Mouse (Mus musculus): ENCODE results near the gene Stk39. TPM values are rescaled to one million over a fixed set of nuclear protein-coding genes. Genes with fewer than 3 reads are reported as not detected.

The Stk39 gene
- polyA plus RNA-seq, 1 experiment: not detected

DNA sequence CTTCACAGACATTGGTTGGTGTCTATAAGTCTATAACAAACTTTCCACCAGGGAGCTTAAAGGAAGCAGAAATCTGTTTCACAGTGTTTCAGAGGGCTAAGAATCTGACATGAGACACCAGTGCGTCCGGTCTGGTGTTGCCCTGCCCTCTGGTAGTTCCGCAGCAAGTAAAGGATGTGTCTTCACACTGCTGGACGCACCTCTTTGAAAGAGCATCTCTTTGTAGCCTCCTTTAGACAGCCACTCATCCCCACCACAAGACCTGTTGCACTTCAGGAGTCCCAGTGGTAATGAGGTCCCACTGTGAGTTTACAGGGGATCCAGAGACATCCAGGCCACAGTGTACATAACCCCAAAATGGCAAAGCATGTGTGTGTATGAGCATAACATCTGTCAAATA, 88.1 kb downstream of the Stk39 start:
- TF ChIP-seq CTCF (IDR thresholded peaks at IDR 0.05; ENCODE audit: insufficient read depth, low read depth, low read length): no peak
- no peak for TF ChIP-seq POLR2A (IDR thresholded peaks at IDR 0.05; ENCODE audit: insufficient read depth, low read depth, low read length)
- Histone ChIP-seq H3K4me3 (ENCODE audit: insufficient read depth, low read depth, low read length) (no peak overlapping the region), H3K27ac (ENCODE audit: insufficient read depth, low read depth, low read length) (no peak overlapping the region), H3K4me1 (ENCODE audit: control insufficient read depth, insufficient read depth, low read length) (peaks cover 24% of the 10 kb centered on the region)
- WGBS: 98% methylated on average over 4 of the region's 4 CpGs

DNA sequence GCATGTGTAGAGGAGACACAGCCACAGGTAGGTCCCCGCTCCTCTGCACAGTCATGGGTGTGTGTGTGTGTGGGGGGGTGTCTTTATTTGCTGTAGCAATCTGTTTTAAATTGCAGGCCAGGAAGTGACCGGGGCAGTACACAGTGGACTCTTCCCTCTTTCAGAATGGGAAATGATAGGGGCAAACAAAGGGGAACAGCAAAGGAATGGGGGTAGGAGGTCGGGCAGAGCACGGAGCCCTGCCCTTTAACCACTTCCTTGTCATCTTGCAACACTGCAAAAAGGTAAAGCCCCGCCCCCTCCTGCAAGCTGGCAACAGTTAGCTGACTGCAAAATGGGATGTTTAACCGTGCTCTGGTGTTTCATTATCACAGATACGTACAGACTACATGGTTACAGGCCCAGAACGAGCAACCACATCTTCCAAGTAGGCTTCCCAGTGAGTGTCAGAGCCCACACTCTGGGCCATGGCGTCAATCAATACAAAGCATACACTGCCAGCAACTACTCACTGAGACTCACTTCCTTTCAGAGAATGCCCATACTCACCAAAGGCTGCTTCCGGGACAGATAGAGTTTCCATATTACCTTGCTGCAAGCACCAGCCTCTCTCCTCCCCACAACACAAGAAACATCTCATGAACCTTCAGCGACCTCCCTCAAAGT, 89.5 kb downstream of the Stk39 start:
- H3K4me1 ChIP-seq (ENCODE audit: control insufficient read depth, insufficient read depth, low read length): peaks cover 24% of the 10 kb centered on the region
- 76% methylated on average over 11 of the region's 11 CpGs for WGBS
- no peak overlapping the region for H3K27ac ChIP-seq (ENCODE audit: insufficient read depth, low read depth, low read length)
- H3K4me3 ChIP-seq (ENCODE audit: insufficient read depth, low read depth, low read length): no peak overlapping the region
- no peak for TF ChIP-seq CTCF (IDR thresholded peaks at IDR 0.05; ENCODE audit: insufficient read depth, low read depth, low read length)
- TF ChIP-seq POLR2A (IDR thresholded peaks at IDR 0.05; ENCODE audit: insufficient read depth, low read depth, low read length): no peak

DNA sequence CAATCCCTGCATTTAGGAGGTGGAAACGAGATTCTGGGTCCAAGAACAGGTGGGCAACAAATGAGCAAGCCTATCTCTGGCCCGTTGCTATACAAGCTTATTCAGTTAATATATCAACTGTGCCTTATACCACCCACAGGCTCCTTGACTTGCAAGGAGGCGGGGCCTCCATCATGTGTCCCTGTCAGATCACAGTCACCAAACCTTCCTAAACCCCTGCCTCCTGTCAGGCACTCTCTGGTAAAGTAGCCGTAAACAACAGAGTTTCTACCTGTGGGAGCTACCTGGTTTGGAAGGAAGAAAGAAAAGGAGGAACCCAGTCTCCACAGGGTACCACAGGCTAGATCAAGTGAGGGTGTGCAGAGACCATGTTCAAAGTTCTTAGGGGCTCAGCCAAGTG, 90.2 kb downstream of the Stk39 start:
- H3K27ac ChIP-seq (ENCODE audit: insufficient read depth, low read depth, low read length): no peak overlapping the region
- 82% methylated on average over 4 of the region's 4 CpGs for WGBS
- H3K4me3 ChIP-seq (ENCODE audit: insufficient read depth, low read depth, low read length): no peak overlapping the region
- H3K4me1 ChIP-seq (ENCODE audit: control insufficient read depth, insufficient read depth, low read length): peaks cover 28% of the 10 kb centered on the region
- no peak for TF ChIP-seq CTCF (IDR thresholded peaks at IDR 0.05; ENCODE audit: insufficient read depth, low read depth, low read length)
- no peak for TF ChIP-seq POLR2A (IDR thresholded peaks at IDR 0.05; ENCODE audit: insufficient read depth, low read depth, low read length)

DNA sequence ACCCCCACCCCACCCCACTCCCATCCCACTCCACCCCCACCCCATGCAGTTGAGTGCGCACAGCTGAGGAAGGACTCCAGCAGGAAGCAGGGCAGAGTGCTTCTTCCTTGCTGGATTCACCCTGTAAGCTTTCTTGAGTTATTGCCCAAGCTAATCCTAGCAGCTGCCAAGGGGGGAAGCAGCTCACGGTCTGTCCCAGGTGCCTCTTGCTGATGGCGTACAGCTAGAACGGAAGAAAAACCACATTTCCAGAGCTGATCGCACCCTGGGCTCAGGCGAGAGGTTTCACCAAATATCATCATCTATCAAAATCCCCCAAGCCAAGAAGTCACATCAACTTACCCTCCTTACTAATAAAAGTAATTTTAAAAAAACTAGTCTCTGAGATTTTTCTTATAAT, 90.9 kb downstream of the Stk39 start:
- no peak for TF ChIP-seq POLR2A (IDR thresholded peaks at IDR 0.05; ENCODE audit: insufficient read depth, low read depth, low read length)
- TF ChIP-seq CTCF (IDR thresholded peaks at IDR 0.05; ENCODE audit: insufficient read depth, low read depth, low read length): no peak
- Histone ChIP-seq H3K4me3 (ENCODE audit: insufficient read depth, low read depth, low read length) (no peak overlapping the region), H3K4me1 (ENCODE audit: control insufficient read depth, insufficient read depth, low read length) (peaks cover 28% of the 10 kb centered on the region), H3K27ac (ENCODE audit: insufficient read depth, low read depth, low read length) (no peak overlapping the region)
- WGBS: 39% methylated on average over 6 of the region's 6 CpGs

DNA sequence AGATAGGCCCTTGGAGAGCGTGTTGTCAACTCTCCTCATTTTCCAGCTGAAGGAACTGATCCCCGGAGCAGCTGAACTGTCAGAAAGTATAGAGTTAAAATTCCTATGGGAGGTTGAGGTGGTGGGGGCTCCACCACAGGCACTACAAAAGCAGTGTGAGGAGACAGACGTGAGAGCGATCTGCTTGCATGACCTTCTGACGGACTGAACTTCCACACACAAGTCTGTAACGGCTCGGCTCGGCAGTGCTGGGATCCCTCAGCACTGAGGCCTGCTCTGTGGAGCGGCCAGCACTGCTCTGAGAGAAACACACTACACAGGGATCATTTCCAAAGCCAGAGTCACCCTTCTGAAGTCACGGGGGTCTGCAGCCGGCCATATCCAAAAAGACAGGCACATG, 92.4 kb downstream of the Stk39 start:
- H3K27ac ChIP-seq (ENCODE audit: insufficient read depth, low read depth, low read length): no peak overlapping the region
- 74% methylated on average over 11 of the region's 11 CpGs for WGBS
- H3K4me1 ChIP-seq (ENCODE audit: control insufficient read depth, insufficient read depth, low read length): peaks cover 28% of the 10 kb centered on the region
- H3K4me3 ChIP-seq (ENCODE audit: insufficient read depth, low read depth, low read length): no peak overlapping the region
- TF ChIP-seq CTCF (IDR thresholded peaks at IDR 0.05; ENCODE audit: insufficient read depth, low read depth, low read length): no peak
- TF ChIP-seq POLR2A (IDR thresholded peaks at IDR 0.05; ENCODE audit: insufficient read depth, low read depth, low read length): no peak

DNA sequence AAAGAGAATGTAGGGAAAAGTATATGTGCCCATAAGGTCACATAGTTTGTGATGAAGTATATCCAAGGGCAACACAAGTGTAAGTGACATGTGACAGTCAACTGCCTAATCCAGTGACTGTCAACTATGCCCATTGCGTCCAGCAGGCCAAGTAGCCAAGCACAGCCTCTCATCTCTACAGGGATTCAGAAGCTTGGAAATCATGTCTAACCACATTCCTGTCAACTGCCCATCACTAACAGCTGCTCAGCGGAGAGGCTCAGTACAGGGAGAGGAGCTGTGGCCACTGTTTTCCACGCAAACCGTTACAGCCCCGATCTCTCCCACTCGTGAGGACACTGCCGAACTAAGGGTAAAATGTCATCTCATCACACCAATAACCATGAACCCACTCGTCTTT, 93.7 kb downstream of the Stk39 start:
- Histone ChIP-seq H3K4me1 (ENCODE audit: control insufficient read depth, insufficient read depth, low read length) (peaks cover 27% of the 10 kb centered on the region), H3K4me3 (ENCODE audit: insufficient read depth, low read depth, low read length) (no peak overlapping the region), H3K27ac (ENCODE audit: insufficient read depth, low read depth, low read length) (no peak overlapping the region)
- TF ChIP-seq POLR2A (IDR thresholded peaks at IDR 0.05; ENCODE audit: insufficient read depth, low read depth, low read length): no peak
- no peak for TF ChIP-seq CTCF (IDR thresholded peaks at IDR 0.05; ENCODE audit: insufficient read depth, low read depth, low read length)
- 92% methylated on average over 8 of the region's 8 CpGs for WGBS

DNA sequence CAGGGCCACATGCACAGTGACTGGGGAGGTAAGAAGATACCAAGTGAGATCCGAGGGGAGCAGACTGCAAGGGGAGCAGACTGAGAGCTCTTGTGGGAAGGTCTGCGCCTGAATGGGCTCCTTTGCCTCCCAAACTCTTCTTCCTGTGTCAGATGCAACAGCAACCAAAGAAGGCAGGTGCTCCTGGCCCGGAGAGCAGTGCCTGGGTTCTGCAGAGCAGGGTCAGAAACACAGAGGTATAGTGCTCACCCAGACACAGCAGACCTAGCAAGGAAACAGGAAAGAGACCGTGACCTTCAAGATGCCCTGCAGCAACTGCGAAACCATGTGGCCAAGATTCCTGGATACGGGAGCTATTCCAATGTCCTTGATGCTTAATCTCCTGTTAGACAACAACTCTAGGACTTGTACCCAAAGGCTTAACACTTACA, 94.8 kb downstream of the Stk39 start:
- Histone ChIP-seq H3K4me1 (ENCODE audit: control insufficient read depth, insufficient read depth, low read length) (peaks cover 21% of the 10 kb centered on the region), H3K4me3 (ENCODE audit: insufficient read depth, low read depth, low read length) (no peak overlapping the region), H3K27ac (ENCODE audit: insufficient read depth, low read depth, low read length) (no peak overlapping the region)
- WGBS: 74% methylated on average over 6 of the region's 6 CpGs
- TF ChIP-seq CTCF (IDR thresholded peaks at IDR 0.05; ENCODE audit: insufficient read depth, low read depth, low read length): no peak
- TF ChIP-seq POLR2A (IDR thresholded peaks at IDR 0.05; ENCODE audit: insufficient read depth, low read depth, low read length): no peak

DNA sequence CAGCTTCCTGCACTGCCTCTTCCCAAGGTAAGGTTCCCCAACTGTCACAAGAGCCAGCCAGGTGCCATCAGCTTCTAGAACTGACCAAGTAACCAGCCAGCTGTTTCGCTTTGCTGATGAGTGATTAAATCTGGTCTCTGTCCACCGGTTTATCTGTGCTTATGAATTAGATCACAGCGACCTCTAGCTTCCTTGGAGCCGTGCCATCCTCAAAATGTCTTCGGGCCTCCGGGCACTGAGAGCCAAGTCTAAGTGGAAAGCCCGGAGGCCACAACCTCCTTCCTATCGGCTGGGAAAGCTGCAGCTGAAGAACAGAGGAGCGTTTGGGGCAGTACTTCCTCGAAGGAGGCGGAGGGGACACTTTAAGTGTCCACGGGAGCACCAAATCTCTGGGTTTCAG, 95.4 kb downstream of the Stk39 start:
- TF ChIP-seq POLR2A (IDR thresholded peaks at IDR 0.05; ENCODE audit: insufficient read depth, low read depth, low read length) (no peak), CTCF (IDR thresholded peaks at IDR 0.05; ENCODE audit: insufficient read depth, low read depth, low read length) (no peak)
- Histone ChIP-seq H3K4me1 (ENCODE audit: control insufficient read depth, insufficient read depth, low read length) (peaks cover 20% of the 10 kb centered on the region), H3K27ac (ENCODE audit: insufficient read depth, low read depth, low read length) (no peak overlapping the region), H3K4me3 (ENCODE audit: insufficient read depth, low read depth, low read length) (no peak overlapping the region)
- WGBS: 67% methylated on average over 12 of the region's 12 CpGs

DNA sequence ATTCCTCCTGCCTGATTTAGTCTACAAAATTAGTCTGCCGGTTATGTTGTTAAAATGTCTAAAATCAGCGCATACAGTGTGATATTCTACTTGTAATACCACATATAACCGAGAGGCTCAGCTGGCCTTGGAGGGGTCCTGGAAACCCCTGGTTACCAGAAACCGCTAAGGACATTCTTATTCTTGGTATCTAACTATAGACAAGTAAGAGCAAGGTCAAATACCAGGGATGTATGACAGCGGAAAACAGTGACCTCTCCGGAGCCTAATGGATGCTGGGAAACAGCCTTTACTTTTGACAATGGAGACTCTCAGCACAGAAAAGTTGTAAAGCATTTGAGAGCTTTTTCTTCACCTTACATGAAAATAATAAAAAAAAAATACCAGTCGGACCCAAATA, 97.9 kb downstream of the Stk39 start:
- no peak overlapping the region for H3K27ac ChIP-seq (ENCODE audit: insufficient read depth, low read depth, low read length)
- 80% methylated on average over 7 of the region's 7 CpGs for WGBS
- TF ChIP-seq CTCF (IDR thresholded peaks at IDR 0.05; ENCODE audit: insufficient read depth, low read depth, low read length): no peak
- no peak for TF ChIP-seq POLR2A (IDR thresholded peaks at IDR 0.05; ENCODE audit: insufficient read depth, low read depth, low read length)
- no peak overlapping the region for H3K4me3 ChIP-seq (ENCODE audit: insufficient read depth, low read depth, low read length)
- peaks cover 11% of the 10 kb centered on the region for H3K4me1 ChIP-seq (ENCODE audit: control insufficient read depth, insufficient read depth, low read length)

Data from olfactory bulb, adult 2 months (tissue).